Mouse (Mus musculus) thymus, postnatal 10 days (tissue): ENCODE measurements around the gene Gm6760.

ENCODE experiments used
- DNase-seq, 2 experiments: peaks; one replicate each; pipeline ENCODE4 v3.0.0; 2021; ENCODE audit warnings: low spot score in 2 of 2

Gene Gm6760

DNA sequence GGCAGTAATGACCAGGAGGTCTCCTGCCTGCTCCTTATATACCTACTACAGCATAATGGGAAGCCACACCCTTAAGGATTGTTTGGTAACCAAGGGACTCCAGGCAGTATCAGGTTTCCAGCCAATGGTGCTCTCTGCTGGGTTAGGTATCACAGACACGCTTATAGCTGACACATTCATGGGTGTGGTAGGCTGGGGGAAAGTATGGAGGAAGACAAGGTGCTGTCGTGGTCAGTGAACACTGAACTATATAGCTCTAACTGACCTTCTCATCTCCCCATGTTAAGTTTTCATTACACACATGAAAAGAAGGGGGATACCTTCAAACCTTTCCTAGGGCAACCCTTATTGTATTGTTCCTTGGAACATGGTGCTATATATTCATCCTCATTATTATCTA, at the start of gene Gm6760:
Gene Gm6760, minus strand, starts transcription at position 101 of the 400 bp plus-strand sequence.
- DNase-seq, result no peak

DNA sequence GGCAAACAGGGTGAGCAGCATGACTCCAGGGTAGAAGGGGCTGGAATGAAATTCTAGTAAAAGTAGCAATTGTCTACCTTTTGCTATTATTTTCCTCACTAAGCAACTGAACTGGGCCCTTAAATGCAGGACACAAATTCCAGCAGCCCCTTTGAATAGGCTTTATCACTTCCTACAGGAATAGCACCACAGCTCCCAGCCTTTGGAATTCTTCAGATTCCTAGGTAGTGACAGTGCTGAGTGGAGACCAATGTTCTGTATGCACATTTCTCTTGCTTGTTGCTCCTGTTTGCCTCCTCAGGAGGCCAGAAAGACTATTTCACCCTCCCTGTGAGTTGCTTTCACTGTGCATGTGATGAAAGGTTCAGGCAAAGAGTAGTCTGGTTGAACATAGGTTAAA, 29.2 kb upstream of the Gm6760 start:
- DNase-seq, result no peak

- DNase-seq, result no peak
These were observed 21.2 kb upstream of the Gm6760 start, which contains the start of gene 3830417A13Rik for GRCm38 (mm10) chrX:64173248-64173647. 3830417A13Rik (plus strand) TSS chrX:64173548.
